Mouse (Mus musculus) left cerebral cortex, adult 18-20 months (tissue): ENCODE data around the gene Adnp. TPM values are rescaled to one million over a fixed set of nuclear protein-coding genes. Genes with fewer than 3 reads are reported as not detected.
"Not testable (repeated sequence)": the region's sequence is repeated elsewhere in the genome, so short reads cannot be mapped to it uniquely, and the experiment has no call there.

ENCODE experiments used
- DNase-seq, 2 experiments: peaks; one replicate each; pipeline ENCODE4 v3.0.0; 2021 to 2022; ENCODE audit warnings: low spot score in 2 of 2, mixed read lengths in 1 of 2
- microRNA-seq, 2 experiments: library from miRNA; unstranded; fragments of <30 nt; microRNA quantifications; one replicate each; pipeline ENCODE4 v1.2.0; 2021
- total RNA-seq, 2 experiments: library from RNA; stranded (reverse); gene quantifications; 2 replicates each; pipeline ENCODE4 v1.2.3; 2021

The Adnp gene
- total RNA-seq, 2 experiments from 2014 or later: 73.0 to 78.9 TPM

- DNase-seq: no peak
Measured at GRCm38 (mm10) chr2:168158911-168159711, 47.8 kb downstream of the Adnp start.

DNA sequence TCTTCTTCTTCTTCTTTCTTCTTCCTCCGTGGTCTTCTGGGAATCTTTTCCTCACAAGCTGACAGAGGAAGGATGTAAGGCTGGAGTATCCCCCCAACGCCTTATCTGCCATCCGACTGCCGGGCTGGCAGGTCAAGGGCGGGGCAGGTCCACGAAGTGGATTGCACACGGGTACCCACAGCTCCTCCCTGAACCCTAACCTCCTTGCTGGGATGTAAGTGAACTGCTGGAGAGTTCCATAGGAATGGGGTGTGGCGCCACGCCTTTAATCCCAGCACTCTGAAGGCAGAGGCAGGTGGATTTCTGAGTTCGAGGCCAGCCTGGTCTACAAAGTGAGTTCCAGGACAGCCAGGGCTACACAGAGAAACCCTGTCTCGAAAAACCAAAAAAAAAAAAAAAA lies 48.9 kb downstream of the Adnp start:
- DNase-seq: not testable (repeated sequence)

DNA sequence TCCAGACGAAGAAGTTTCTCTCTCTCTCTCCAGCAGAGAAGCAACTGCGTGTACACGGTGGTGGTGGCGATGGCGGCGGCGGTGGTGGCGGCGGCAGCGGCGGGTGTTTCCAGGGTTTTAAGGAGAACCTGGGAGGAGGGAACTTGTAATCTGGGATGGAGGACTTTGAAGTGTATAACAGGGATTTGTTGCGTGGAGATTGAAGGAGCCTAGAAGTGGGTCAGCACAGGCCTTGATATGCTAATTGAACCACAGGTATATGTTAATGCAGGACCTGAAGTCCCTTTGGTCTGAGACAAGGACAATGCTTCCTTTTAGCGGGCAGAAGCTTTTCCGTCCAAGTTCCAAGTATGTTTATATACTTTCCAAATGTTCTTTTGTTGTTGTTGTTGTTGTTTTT lies 50.6 kb downstream of the Adnp start:
- DNase-seq: no peak

DNA sequence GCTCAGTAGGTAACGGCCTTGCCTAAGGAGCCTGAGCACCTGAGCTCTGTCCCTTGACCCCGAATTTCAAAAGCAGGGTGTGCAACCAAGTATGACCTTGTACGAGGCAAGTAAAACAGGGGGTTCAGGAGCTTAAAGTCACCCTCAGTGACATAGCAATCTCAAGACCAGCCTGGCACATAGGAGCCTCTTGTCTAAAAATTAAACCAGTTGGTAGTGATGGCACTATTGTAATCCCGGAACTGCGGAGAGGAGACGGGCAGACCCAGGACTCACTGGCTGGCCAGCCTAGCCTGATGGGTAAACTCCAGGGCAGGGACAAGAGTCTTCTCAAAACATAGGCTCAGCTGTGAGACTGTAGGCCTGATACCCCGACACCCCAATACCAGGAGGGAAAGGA lies 51.2 kb downstream of the Adnp start:
- DNase-seq: no peak

DNA sequence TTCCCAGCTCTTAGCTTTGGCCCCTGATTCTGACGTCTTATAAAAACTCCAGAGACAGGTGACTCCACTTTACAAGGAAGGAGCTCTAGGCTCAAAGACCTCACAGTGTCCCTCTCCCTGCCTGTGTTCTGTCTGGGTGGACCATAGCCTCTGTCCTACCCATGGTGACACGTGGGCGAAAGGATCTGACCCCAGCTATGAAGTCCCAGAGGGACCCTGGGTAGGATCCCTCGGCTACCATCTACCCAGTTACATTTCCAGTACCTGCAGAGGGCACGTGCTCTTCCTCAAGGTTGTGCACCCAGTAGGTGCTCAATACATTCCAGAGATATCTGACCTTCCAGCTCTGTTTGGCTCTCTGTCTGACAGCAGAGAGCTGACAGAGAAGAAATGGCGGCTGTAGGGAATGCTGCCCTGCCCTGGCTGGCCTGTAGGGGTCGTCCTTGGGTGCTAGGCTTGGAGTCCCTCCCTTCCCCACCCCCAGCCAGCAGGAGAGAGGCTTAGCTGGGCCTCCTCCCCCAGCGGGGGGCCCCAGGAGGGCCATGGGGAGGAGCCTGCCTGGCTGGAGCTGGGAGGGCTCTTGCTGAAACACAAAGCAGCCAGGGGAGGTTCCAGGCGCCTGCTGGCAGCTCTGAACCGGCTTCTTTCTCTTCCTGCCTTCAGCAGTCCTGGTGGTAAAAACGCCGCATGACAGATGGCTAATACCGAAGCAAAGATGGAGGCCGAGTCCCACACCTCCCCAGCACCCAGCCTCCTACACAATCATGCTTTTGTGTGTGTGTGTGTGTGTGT lies 52.6 kb downstream of the Adnp start:
- DNase-seq: peak; percentile 26 to 30

DNA sequence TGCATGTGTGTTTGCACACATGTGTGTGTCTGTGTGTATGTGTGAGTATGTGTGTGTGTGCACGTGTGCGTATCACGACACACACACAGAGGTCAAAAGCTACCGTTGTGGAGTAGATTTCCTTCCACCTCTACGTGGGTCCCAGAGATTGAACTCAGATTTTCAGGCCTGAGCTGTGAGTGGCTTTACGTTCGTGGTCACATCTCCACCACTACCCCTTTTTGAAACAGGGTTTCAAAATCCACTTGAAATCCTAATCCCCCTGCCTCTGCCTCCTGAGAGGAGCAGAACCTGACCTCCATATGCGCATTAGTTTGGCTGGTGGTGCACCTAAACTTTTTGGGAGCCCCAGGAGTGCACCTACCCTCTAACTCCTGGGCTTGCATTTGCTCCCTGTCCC lies 57.7 kb downstream of the Adnp start:
- no peak for DNase-seq

- no peak for DNase-seq
Measured at GRCm38 (mm10) chr2:168147722-168148432, 59.0 kb downstream of the Adnp start.

- no peak for DNase-seq
Measured at GRCm38 (mm10) chr2:168145437-168145836, 61.5 kb downstream of the Adnp start.

DNA sequence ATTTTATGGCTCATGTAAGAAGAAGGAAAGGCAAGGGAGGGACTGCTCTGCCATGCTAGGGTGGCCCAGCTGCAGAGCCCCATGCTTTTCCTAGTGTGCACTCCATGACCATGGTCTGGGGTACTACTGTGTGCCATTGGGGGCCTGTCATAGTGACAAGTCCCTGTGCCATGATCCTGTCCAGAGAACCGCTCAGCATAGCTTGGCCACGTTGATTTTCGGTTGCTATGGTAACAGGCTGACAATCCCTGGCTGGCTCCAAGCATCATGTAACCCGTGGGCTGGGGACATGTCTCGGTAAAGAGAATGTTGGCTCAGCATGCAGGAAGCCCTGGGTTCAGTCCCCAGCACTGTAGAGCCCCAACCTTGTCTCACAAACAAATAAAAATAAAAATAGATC lies 63.1 kb downstream of the Adnp start:
- DNase-seq: no peak

GRCm38 (mm10) chr2:168137161-168137560 lies 69.8 kb downstream of the Adnp start:
- peak in 1 of 2 experiments; percentile 42 for DNase-seq

Small RNA genes lying within 50 kb of the gene (microRNA-seq; reads per million reads assigned to microRNA genes)
- gene Gm24561: 0 reads per million in 2 experiments

Other genes with a start within 250 kb of the Adnp start
- gene Ripor3, start 196.5 kb downstream of the Adnp start, total RNA-seq: under 1 TPM; 0.33 to 0.59 TPM
- 1 to 10 TPM; 5.5 to 5.7 TPM for gene Pard6b, start 126.1 kb downstream of the Adnp start, total RNA-seq
- gene Gm20716, start 23.3 kb upstream of the Adnp start, total RNA-seq: 10 to 100 TPM; 36.4 to 37.0 TPM
- 10 to 100 TPM; 59.3 to 60.8 TPM for gene Dpm1, start 23.5 kb upstream of the Adnp start, total RNA-seq
- gene Mocs3, start 23.5 kb upstream of the Adnp start, total RNA-seq: 10 to 100 TPM; 18.5 to 18.9 TPM
- gene Kcng1, start 74.6 kb upstream of the Adnp start, total RNA-seq: 10 to 100 TPM; 34.5 to 40.8 TPM